Mouse (Mus musculus) urinary bladder, postnatal 36 days (tissue): ENCODE measurements at regions not wholly inside any gene's neighbourhood (a gene's known extent, or its start where the extent isn't known, plus 50 kb on each side); places are given as distances from the start of the nearest gene placed in this dataset.
A peak's percentile ranks its signal among the peaks of the same experiment; 100 is the strongest.
"Not testable (repeated sequence)": the region's sequence is repeated elsewhere in the genome, so short reads cannot be mapped to it uniquely, and the experiment has no call there.

ENCODE experiments used
- DNase-seq, 2 experiments: peaks; one replicate each; pipeline ENCODE4 v3.0.0; 2022; ENCODE audit warnings: low spot score in 2 of 2, mixed read lengths in 1 of 2

DNA sequence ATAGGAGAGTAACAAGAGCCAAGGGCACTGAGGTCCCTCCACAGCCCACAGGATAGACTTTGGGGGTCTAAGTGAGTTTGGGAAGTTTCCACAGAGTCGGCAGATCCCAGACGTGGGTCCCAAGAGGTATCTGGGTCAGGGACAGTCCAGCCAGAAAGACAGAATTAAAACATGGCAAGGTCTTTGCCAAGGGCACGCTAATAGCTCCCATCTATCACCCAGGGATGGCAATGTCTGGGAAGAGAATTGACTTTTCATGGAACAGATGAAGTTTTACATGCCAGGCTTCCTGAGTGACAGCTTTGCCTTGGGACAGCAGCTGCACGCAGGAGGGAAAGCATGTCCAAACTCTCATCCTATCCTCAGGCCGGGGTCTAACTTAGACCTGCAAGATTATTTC, 563.5 kb downstream of the Gm10330 start:
- not testable (repeated sequence) for DNase-seq

DNA sequence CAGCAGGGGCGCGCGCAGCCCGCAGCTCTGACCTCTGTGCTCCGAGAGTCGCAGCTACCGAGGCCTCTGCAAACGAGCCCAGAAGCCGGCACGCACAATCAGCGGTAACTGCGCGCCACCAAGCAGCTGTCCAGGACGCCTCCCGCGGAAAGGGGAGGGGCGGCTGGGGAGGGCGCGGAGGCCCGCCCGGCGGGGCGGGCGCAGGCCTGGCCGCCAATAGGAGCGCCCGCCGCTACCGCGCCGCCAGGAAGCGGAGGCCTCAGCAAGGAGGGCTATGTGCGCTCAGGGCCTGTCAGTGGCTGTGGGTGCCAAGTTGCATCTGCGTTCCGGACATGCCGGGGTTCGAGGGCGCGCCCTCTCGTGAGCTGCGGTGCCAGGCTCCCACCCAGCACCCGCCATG, 590.5 kb downstream of the Gm10330 start:
- peak in 1 of 2 experiments; percentile 16 for DNase-seq

DNA sequence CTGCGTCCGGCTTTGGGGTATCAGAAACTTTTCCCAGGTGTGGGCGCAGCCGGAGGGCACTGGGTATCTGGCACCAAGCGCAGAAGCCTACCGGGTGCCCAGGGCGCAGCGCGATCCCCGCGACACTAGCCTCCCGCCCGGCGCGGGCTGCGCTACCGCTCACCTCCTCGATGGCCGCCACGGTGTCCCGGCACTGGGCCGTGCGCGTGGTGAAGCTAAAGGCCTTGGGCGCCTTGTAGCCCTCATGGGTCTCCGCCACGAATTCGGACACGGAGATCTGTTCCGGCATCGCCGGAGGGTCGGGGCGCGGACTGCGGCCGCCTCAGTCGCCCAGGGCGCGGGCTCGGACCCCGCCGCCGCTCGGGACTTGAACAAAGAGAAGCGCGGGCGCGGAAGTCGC, 591.0 kb downstream of the Gm10330 start:
- DNase-seq, result not testable (repeated sequence)
